Mouse (Mus musculus) forebrain, embryonic 16.5 days (tissue): Measurements from ENCODE around the gene Tnfrsf1b. TPM values are rescaled to one million over a fixed set of nuclear protein-coding genes. Genes with fewer than 3 reads are reported as not detected.

ENCODE experiments used
- ATAC-seq: fragments of 200-750 bp; cut with Nextera tagmentation; 2 replicates; pipeline ENCODE4 v1.8.0; 2017; ENCODE audit warnings: mild to moderate bottlenecking, moderate library complexity
- H3K27ac ChIP-seq: fragments of 300-500 bp; sonication (generic); 2 replicates; pipeline ENCODE4 v1.5.1; 2014; ENCODE audit warnings: low read length, control low read depth
- H3K27me3 ChIP-seq: fragments of 300-500 bp; sonication (generic); replicated peaks from 2 replicates; pipeline ENCODE4 v1.6.1; 2014; ENCODE audit warnings: low read length; ENCODE audit not compliant: control insufficient read depth, insufficient read depth
- H3K36me3 ChIP-seq: fragments of 300-500 bp; sonication (generic); 2 replicates; pipeline ENCODE4 v1.6.1; 2014; ENCODE audit not compliant: control insufficient read depth, insufficient read depth
- H3K4me1 ChIP-seq: fragments of 300-500 bp; sonication (generic); replicated peaks from 2 replicates; pipeline ENCODE4 v1.6.1; 2014; ENCODE audit warnings: low read length; ENCODE audit not compliant: control insufficient read depth, insufficient read depth
- H3K4me2 ChIP-seq: fragments of 300-500 bp; sonication (generic); 2 replicates; pipeline ENCODE4 v1.6.1; 2014; ENCODE audit warnings: mild to moderate bottlenecking, low read length, control low read depth
- H3K4me3 ChIP-seq: fragments of 300-500 bp; sonication (generic); replicated peaks from 2 replicates; pipeline ENCODE4 v1.5.1; 2014; ENCODE audit warnings: mild to moderate bottlenecking, low read length, control low read depth
- H3K9ac ChIP-seq: fragments of 300-500 bp; sonication (generic); replicated peaks from 2 replicates; pipeline ENCODE4 v1.6.1; 2014; ENCODE audit warnings: low read depth, low read length, control low read depth
- H3K9me3 ChIP-seq: fragments of 300-500 bp; sonication (generic); 2 replicates; pipeline ENCODE4 v1.6.1; 2016; ENCODE audit warnings: low read length; ENCODE audit not compliant: control insufficient read depth
- WGBS: fragments of 180-500 bp; shearing (Covaris S2); extraction: QIAGEN DNeasy Blood & Tissue Kit; methylation state at CpG from one replicate; pipeline ENCODE4 v1.1.7; 2014; 5-methylcytosine and 5-hydroxymethylcytosine counted together
- polyA plus RNA-seq: library from polyadenylated mRNA; unstranded; fragments of >200 nt; fragmentation: Nextera tagmentation; extraction: Ambion mirVana; gene quantifications from 2 replicates; pipeline ENCODE4 v1.2.1, GENCODE M21; 2015

The Tnfrsf1b gene
- polyA plus RNA-seq, 1 experiment from 2014 or later = 2.4 TPM

GRCm38 (mm10) chr4:145230647-145231046 lies 16.0 kb downstream of the Tnfrsf1b start:
- no peaks in the 10 kb centered on the region for H3K36me3 ChIP-seq
- H3K4me2 ChIP-seq = no peak overlapping the region
- H3K4me1 ChIP-seq = no peaks in the 10 kb centered on the region
- H3K9me3 ChIP-seq = no peaks in the 10 kb centered on the region
- no peak for ATAC-seq
- H3K27me3 ChIP-seq = no peaks in the 10 kb centered on the region
- H3K27ac ChIP-seq = no peak overlapping the region
- no peak overlapping the region for H3K9ac ChIP-seq
- WGBS = 92% methylated on average over 2 of the region's 2 CpGs
- no peak overlapping the region for H3K4me3 ChIP-seq

GRCm38 (mm10) chr4:145229524-145230163 lies 17.0 kb downstream of the Tnfrsf1b start:
- Histone ChIP-seq H3K9ac (no peak overlapping the region), H3K27ac (no peak overlapping the region), H3K4me1 (no peaks in the 10 kb centered on the region), H3K4me3 (no peak overlapping the region), H3K36me3 (no peaks in the 10 kb centered on the region), H3K9me3 (no peaks in the 10 kb centered on the region), H3K4me2 (no peak overlapping the region), H3K27me3 (no peaks in the 10 kb centered on the region)
- WGBS = 90% methylated on average over 5 of the region's 5 CpGs
- ATAC-seq = no peak

- ATAC-seq = no peak
- WGBS = 96% methylated on average over 6 of the region's 6 CpGs
Measured at GRCm38 (mm10) chr4:145229051-145229450, 17.6 kb downstream of the Tnfrsf1b start.

GRCm38 (mm10) chr4:145224613-145225012 lies 22.1 kb downstream of the Tnfrsf1b start:
- ATAC-seq = no peak
- no peak overlapping the region for H3K9ac ChIP-seq
- no peaks in the 10 kb centered on the region for H3K36me3 ChIP-seq
- H3K4me2 ChIP-seq = no peak overlapping the region
- no peak overlapping the region for H3K4me3 ChIP-seq
- WGBS = 87% methylated on average over 4 of the region's 4 CpGs
- H3K27me3 ChIP-seq = no peaks in the 10 kb centered on the region
- H3K4me1 ChIP-seq = no peaks in the 10 kb centered on the region
- no peak overlapping the region for H3K27ac ChIP-seq
- H3K9me3 ChIP-seq = no peaks in the 10 kb centered on the region

More at GRCm38 (mm10) chr4:145229051-145229450, 17.6 kb downstream of the Tnfrsf1b start:
- no peak overlapping the region for H3K27ac ChIP-seq
- no peak overlapping the region for H3K4me3 ChIP-seq
- H3K9ac ChIP-seq = no peak overlapping the region
- H3K4me2 ChIP-seq = no peak overlapping the region
- H3K4me1 ChIP-seq = no peaks in the 10 kb centered on the region
- H3K9me3 ChIP-seq = no peaks in the 10 kb centered on the region
- no peaks in the 10 kb centered on the region for H3K36me3 ChIP-seq
- H3K27me3 ChIP-seq = no peaks in the 10 kb centered on the region

- Histone ChIP-seq H3K4me1 (no peaks in the 10 kb centered on the region), H3K4me2 (no peak overlapping the region), H3K36me3 (no peaks in the 10 kb centered on the region), H3K27me3 (no peaks in the 10 kb centered on the region), H3K9ac (no peak overlapping the region), H3K27ac (no peak overlapping the region), H3K4me3 (no peak overlapping the region), H3K9me3 (no peaks in the 10 kb centered on the region)
- WGBS = 86% methylated on average over 8 of the region's 8 CpGs
- no peak for ATAC-seq
Measured at GRCm38 (mm10) chr4:145222064-145222463, 24.6 kb downstream of the Tnfrsf1b start.

- no peak overlapping the region for H3K4me3 ChIP-seq
- H3K4me2 ChIP-seq = no peak overlapping the region
- H3K4me1 ChIP-seq = no peaks in the 10 kb centered on the region
- ATAC-seq = no peak
- no peak overlapping the region for H3K27ac ChIP-seq
- H3K27me3 ChIP-seq = no peaks in the 10 kb centered on the region
- H3K9me3 ChIP-seq = no peaks in the 10 kb centered on the region
- no peaks in the 10 kb centered on the region for H3K36me3 ChIP-seq
- 84% methylated on average over 2 of the region's 2 CpGs for WGBS
- H3K9ac ChIP-seq = no peak overlapping the region
Measured at GRCm38 (mm10) chr4:145221379-145221778, 25.3 kb downstream of the Tnfrsf1b start.

GRCm38 (mm10) chr4:145220001-145220400 lies 26.7 kb downstream of the Tnfrsf1b start:
- no peak overlapping the region for H3K4me2 ChIP-seq
- H3K9me3 ChIP-seq = no peaks in the 10 kb centered on the region

GRCm38 (mm10) chr4:145219240-145219985 lies 27.3 kb downstream of the Tnfrsf1b start:
- no peak overlapping the region for H3K4me3 ChIP-seq
- no peak for ATAC-seq
- no peaks in the 10 kb centered on the region; the same call in 1 of the 2 replicates for H3K4me1 ChIP-seq
- H3K9me3 ChIP-seq = no peaks in the 10 kb centered on the region
- H3K36me3 ChIP-seq = no peaks in the 10 kb centered on the region
- H3K27ac ChIP-seq = no peak overlapping the region
- no peak overlapping the region for H3K4me2 ChIP-seq
- no peaks in the 10 kb centered on the region for H3K27me3 ChIP-seq
- 61% methylated on average over 15 of the region's 15 CpGs for WGBS
- no peak overlapping the region for H3K9ac ChIP-seq

More at GRCm38 (mm10) chr4:145220001-145220400, 26.7 kb downstream of the Tnfrsf1b start:
- Histone ChIP-seq H3K27ac (no peak overlapping the region), H3K36me3 (no peaks in the 10 kb centered on the region), H3K4me1 (no peaks in the 10 kb centered on the region), H3K27me3 (no peaks in the 10 kb centered on the region), H3K4me3 (no peak overlapping the region), H3K9ac (no peak overlapping the region)
- 65% methylated on average over 1 of the region's 1 CpGs for WGBS
- ATAC-seq = no peak

- Histone ChIP-seq H3K4me3 (no peak overlapping the region), H3K4me2 (no peak overlapping the region), H3K4me1 (no peaks in the 10 kb centered on the region; the same call in 1 of the 2 replicates), H3K27ac (no peak overlapping the region), H3K9me3 (no peaks in the 10 kb centered on the region), H3K27me3 (no peaks in the 10 kb centered on the region), H3K36me3 (no peaks in the 10 kb centered on the region), H3K9ac (no peak overlapping the region)
- ATAC-seq = no peak
- 70% methylated on average over 5 of the region's 5 CpGs for WGBS
Measured at GRCm38 (mm10) chr4:145217837-145218236, 28.8 kb downstream of the Tnfrsf1b start.
